Mouse (Mus musculus): ENCODE data around the gene Tas2r134. TPM values are rescaled to one million over a fixed set of nuclear protein-coding genes. Genes with fewer than 3 reads are reported as not detected.

The Tas2r134 gene
- polyA plus RNA-seq (2014; fragmentation: Nextera tagmentation; extraction: Ambion mirVana): not detected in 2 replicates

DNA sequence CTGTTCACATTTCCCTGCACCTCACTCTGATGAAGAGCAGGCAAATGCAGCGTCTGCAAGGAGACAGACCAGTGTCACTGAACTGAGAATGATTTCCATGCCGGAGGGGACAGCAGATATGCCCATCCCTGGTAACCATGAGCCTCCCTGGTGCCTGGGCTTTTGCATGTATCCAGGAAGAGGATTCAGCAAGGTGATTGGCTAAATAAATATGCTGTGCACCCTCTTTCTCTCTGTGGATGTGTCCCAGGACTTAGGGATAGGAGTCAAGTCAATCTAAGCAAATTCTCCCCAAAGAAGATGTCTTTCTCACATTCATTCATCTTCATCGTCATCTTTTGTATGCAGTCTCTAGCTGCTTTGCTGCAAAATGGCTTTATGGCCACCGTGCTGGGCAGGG is at the start of gene Tas2r134:
Tas2r134 (plus strand) TSS at position 301 of the 400 bp plus-strand sequence.
- no peak for DNase-seq (ENCODE audit: low spot score)
- Histone ChIP-seq H3K4me3 (ENCODE audit: low read depth, low read length) (no peak within 1 kb of the TSS), H3K36me3 (ENCODE audit: control insufficient read depth, insufficient read depth, low read length) (no peaks in the 10 kb centered on the region), H3K9ac (ENCODE audit: low read depth, low read length) (no peak within 1 kb of the TSS), H3K27me3 (replicated peaks; ENCODE audit: control insufficient read depth, insufficient read depth, low read length) (no peaks in the 10 kb centered on the region), H3K4me1 (ENCODE audit: control insufficient read depth, insufficient read depth, low read length) (no peaks in the 10 kb centered on the region), H3K27ac (replicated peaks; ENCODE audit: low read depth, low read length) (no peak within 1 kb of the TSS), H3K9me3 (ENCODE audit: control insufficient read depth, low read length) (no peaks in the 10 kb centered on the region), H3K4me2 (ENCODE audit: low read depth, low read length) (no peak within 1 kb of the TSS)
- no peak for ATAC-seq (ENCODE audit: low read depth)
- WGBS: 87% methylated on average over 4 of the region's 4 CpGs

DNA sequence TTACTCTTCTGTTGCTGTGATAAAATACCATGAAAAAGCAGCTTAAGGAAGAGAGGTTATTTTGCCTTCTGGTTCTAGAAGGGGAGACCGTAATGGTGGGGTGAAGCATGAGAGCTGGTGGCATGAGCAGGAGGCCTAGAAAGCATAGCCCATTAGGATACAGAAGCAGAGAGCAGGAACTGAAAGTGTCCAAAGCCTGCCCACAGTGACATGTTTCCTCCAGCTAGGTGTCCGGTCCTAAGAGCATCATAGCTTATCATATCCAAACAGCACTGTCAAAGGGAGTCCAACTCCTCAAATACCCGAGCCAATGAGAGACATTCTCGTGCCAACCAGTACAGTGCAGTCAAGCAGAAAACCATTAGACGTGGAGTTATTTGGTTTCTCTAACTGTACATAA is 47.5 kb upstream of the Tas2r134 start:
- Histone ChIP-seq H3K4me2 (ENCODE audit: low read depth, low read length) (no peak overlapping the region), H3K9me3 (ENCODE audit: control insufficient read depth, low read length) (no peaks in the 10 kb centered on the region), H3K27ac (replicated peaks; ENCODE audit: low read depth, low read length) (no peak overlapping the region), H3K4me1 (ENCODE audit: control insufficient read depth, insufficient read depth, low read length) (0 out of 2 replicates have a peak, but pooled peaks cover 4% of the 10 kb centered on the region), H3K36me3 (ENCODE audit: control insufficient read depth, insufficient read depth, low read length) (no peaks in the 10 kb centered on the region), H3K9ac (ENCODE audit: low read depth, low read length) (no peak overlapping the region), H3K27me3 (replicated peaks; ENCODE audit: control insufficient read depth, insufficient read depth, low read length) (no peaks in the 10 kb centered on the region), H3K4me3 (ENCODE audit: low read depth, low read length) (no peak overlapping the region)
- WGBS: 80% methylated on average over 5 of the region's 5 CpGs
- ATAC-seq (ENCODE audit: low read depth) (no peak), DNase-seq (ENCODE audit: low spot score) (no peak)

DNA sequence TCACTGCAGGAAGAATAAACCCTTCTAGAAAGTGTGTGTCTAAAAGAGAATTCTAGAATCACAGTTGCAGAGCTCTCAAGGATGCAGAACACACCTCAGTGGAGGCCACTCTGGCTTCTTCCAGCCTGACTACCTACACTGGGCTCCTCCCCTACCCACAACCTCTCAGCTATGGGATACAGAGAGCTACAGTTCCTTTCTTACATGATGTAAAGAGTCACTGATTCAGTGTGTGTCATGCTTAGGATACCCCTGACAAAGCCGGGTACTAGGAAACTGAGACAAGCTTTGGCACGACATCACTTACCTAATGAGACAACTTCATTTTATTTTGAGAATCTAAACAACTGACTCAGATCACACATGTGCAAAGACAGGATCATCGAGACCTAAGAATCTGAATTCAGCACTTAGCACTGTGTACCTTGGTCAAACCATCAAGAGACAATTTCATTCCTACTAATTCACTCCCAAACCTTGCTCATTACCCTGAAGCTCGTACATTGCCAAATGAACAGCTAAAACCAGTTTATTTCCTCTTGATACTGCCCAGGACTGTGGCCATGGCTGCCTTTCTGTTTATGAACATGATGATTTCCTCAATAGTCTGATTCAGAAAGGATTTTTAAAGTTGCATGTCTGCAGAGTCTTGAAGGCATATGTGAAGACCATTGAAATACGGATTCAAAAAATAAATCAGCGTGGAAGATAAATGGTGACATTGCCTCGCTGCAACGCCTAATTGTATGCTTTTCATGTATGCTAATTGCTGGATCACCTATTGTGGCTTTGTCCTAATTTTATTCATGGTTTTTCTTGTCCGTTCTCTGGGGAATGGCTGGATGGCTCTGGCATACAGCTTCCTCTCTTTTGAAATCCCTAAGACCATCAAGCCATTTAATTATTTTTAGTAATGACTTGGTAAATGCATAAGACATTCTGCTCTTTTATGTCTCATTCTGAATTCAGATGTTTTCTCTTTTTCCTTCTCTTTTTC is 43.0 kb upstream of the Tas2r134 start:
- Histone ChIP-seq H3K27me3 (replicated peaks; ENCODE audit: control insufficient read depth, insufficient read depth, low read length) (no peaks in the 10 kb centered on the region), H3K27ac (replicated peaks; ENCODE audit: low read depth, low read length) (no peak overlapping the region), H3K4me2 (ENCODE audit: low read depth, low read length) (no peak overlapping the region), H3K4me1 (ENCODE audit: control insufficient read depth, insufficient read depth, low read length) (0 out of 2 replicates have a peak, but pooled peaks cover 4% of the 10 kb centered on the region), H3K36me3 (ENCODE audit: control insufficient read depth, insufficient read depth, low read length) (no peaks in the 10 kb centered on the region), H3K9ac (ENCODE audit: low read depth, low read length) (no peak overlapping the region), H3K9me3 (ENCODE audit: control insufficient read depth, low read length) (no peaks in the 10 kb centered on the region), H3K4me3 (ENCODE audit: low read depth, low read length) (no peak overlapping the region)
- no peak for DNase-seq (ENCODE audit: low spot score)
- WGBS: 80% methylated on average over 9 of the region's 9 CpGs
- ATAC-seq (ENCODE audit: low read depth): no peak

DNA sequence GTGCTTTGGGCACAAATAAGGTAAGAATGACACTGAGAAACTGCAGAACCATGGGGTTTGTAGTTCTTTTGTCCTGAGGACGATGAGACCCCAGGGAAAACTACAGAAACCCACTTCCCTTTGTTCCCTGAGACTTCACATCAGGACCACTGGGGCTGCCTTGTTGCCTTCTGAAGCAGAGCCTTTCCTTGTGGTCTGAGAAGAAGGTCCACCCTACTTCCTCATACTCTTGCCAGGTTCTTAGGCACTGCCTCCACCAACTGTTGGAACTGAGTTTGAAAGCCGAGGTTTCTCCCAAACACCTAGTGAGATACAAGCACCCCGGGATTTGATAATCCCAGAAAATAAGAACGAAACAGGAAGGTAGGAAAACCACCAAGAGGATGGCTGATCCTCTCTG is 39.0 kb upstream of the Tas2r134 start:
- H3K9me3 ChIP-seq (ENCODE audit: control insufficient read depth, low read length): no peaks in the 10 kb centered on the region
- H3K4me3 ChIP-seq (ENCODE audit: low read depth, low read length): no peak overlapping the region
- H3K4me1 ChIP-seq (ENCODE audit: control insufficient read depth, insufficient read depth, low read length): 0 out of 2 replicates have a peak, but pooled peaks cover 3% of the 10 kb centered on the region
- H3K36me3 ChIP-seq (ENCODE audit: control insufficient read depth, insufficient read depth, low read length): no peaks in the 10 kb centered on the region
- no peak overlapping the region for H3K9ac ChIP-seq (ENCODE audit: low read depth, low read length)
- no peaks in the 10 kb centered on the region for H3K27me3 ChIP-seq (replicated peaks; ENCODE audit: control insufficient read depth, insufficient read depth, low read length)
- no peak for DNase-seq (ENCODE audit: low spot score)
- no peak overlapping the region for H3K4me2 ChIP-seq (ENCODE audit: low read depth, low read length)
- H3K27ac ChIP-seq (replicated peaks; ENCODE audit: low read depth, low read length): no peak overlapping the region
- ATAC-seq (ENCODE audit: low read depth): no peak
- WGBS: 80% methylated on average over 4 of the region's 4 CpGs

DNA sequence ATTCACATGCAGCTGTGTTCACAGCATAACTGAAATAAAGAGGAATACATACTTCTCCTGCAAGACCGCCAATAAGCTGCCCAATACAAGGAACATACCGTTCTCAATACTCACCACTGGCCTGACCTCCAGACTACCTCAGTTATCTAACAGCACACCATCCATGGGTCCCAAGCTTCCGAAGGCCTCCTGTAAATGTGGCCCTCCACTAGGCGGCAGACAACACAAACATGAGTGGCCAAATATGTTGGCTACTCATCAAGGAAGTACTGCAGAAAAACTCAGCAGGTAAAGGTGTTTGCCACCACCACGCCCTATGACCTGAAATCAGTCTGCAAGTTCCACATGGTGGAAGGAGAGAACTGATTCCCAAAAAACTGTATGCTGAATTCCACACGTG is 38.4 kb upstream of the Tas2r134 start:
- no peaks in the 10 kb centered on the region for H3K27me3 ChIP-seq (replicated peaks; ENCODE audit: control insufficient read depth, insufficient read depth, low read length)
- H3K36me3 ChIP-seq (ENCODE audit: control insufficient read depth, insufficient read depth, low read length): no peaks in the 10 kb centered on the region
- H3K4me2 ChIP-seq (ENCODE audit: low read depth, low read length): no peak overlapping the region
- no peaks in the 10 kb centered on the region for H3K9me3 ChIP-seq (ENCODE audit: control insufficient read depth, low read length)
- 0 out of 2 replicates have a peak, but pooled peaks cover 3% of the 10 kb centered on the region for H3K4me1 ChIP-seq (ENCODE audit: control insufficient read depth, insufficient read depth, low read length)
- H3K27ac ChIP-seq (replicated peaks; ENCODE audit: low read depth, low read length): no peak overlapping the region
- no peak for DNase-seq (ENCODE audit: low spot score)
- ATAC-seq (ENCODE audit: low read depth): no peak
- 78% methylated on average over 6 of the region's 6 CpGs for whole genome bisulfite sequencing
- no peak overlapping the region for H3K4me3 ChIP-seq (ENCODE audit: low read depth, low read length)
- H3K9ac ChIP-seq (ENCODE audit: low read depth, low read length): no peak overlapping the region

DNA sequence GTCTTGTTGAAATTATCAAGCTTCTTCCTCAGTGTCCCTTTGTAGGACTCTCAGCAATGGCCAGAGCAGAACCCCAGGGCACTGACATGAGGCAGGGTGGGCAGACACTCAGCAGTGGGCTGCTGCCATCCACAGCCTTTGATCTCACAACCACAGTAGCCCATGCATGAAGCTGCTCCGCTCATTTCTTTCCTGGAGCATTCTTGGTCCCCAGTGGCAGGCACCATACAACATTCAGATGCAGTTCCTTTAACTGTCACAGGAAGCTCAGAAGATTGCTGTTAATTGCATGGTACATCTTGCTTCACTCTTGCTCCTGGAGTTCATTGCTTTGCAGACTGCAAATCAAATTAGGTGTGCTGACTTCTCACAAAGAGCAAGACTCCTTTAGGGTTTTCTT is 37.7 kb upstream of the Tas2r134 start:
- Histone ChIP-seq H3K27ac (replicated peaks; ENCODE audit: low read depth, low read length) (no peak overlapping the region), H3K4me3 (ENCODE audit: low read depth, low read length) (no peak overlapping the region), H3K9me3 (ENCODE audit: control insufficient read depth, low read length) (no peaks in the 10 kb centered on the region), H3K36me3 (ENCODE audit: control insufficient read depth, insufficient read depth, low read length) (no peaks in the 10 kb centered on the region), H3K27me3 (replicated peaks; ENCODE audit: control insufficient read depth, insufficient read depth, low read length) (no peaks in the 10 kb centered on the region), H3K4me2 (ENCODE audit: low read depth, low read length) (no peak overlapping the region), H3K9ac (ENCODE audit: low read depth, low read length) (no peak overlapping the region), H3K4me1 (ENCODE audit: control insufficient read depth, insufficient read depth, low read length) (0 out of 2 replicates have a peak, but pooled peaks cover 3% of the 10 kb centered on the region)
- ATAC-seq (ENCODE audit: low read depth) (no peak), DNase-seq (ENCODE audit: low spot score) (no peak)
- 50% methylated on average over 1 of the region's 1 CpGs for WGBS

DNA sequence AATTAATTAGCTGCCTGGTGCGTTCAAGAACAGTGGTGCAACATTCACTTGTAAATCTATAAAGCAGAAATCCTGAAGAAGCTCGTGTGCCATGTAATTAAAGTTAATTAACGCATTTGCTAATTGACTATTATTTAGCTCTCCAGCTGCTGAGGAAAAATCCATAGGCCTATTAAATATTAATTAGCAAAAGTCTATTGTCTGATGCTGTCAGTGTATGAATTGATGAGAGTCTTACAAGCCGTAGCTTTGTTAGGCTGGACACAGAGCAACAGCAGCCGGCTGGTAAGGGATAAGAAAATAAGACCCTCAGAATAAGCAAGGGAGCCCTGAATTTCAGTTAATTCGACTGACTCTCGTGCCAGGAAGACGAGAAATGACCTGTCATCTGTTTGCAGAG is 37.0 kb upstream of the Tas2r134 start:
- no peak for ATAC-seq (ENCODE audit: low read depth)
- no peak overlapping the region for H3K4me3 ChIP-seq (ENCODE audit: low read depth, low read length)
- H3K4me1 ChIP-seq (ENCODE audit: control insufficient read depth, insufficient read depth, low read length): 0 out of 2 replicates have a peak, but pooled peaks cover 3% of the 10 kb centered on the region
- no peaks in the 10 kb centered on the region for H3K36me3 ChIP-seq (ENCODE audit: control insufficient read depth, insufficient read depth, low read length)
- no peaks in the 10 kb centered on the region for H3K9me3 ChIP-seq (ENCODE audit: control insufficient read depth, low read length)
- no peak overlapping the region for H3K27ac ChIP-seq (replicated peaks; ENCODE audit: low read depth, low read length)
- no peak overlapping the region for H3K4me2 ChIP-seq (ENCODE audit: low read depth, low read length)
- H3K27me3 ChIP-seq (replicated peaks; ENCODE audit: control insufficient read depth, insufficient read depth, low read length): no peaks in the 10 kb centered on the region
- H3K9ac ChIP-seq (ENCODE audit: low read depth, low read length): no peak overlapping the region
- DNase-seq (ENCODE audit: low spot score): no peak
- WGBS: 73% methylated on average over 8 of the region's 8 CpGs

DNA sequence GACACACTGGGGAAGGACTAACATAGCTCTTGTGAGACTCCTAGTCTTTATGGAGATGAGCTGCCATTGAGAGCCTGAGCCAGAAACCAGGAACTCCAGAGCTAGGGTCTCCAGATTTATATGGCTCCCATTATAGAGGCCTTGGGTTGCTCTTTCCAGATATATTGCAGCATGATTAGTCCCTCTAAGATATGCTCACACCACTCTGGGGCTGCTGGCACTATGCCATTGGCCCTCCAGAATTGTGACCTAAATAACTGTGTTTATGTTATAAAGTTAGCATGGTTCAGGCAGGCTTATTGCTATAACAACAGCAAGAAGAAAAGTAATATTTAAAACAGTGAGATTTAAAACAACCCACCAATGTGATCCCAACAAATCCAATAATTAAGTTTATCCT is 35.2 kb upstream of the Tas2r134 start:
- H3K9me3 ChIP-seq (ENCODE audit: control insufficient read depth, low read length): no peaks in the 10 kb centered on the region
- 0 out of 2 replicates have a peak, but pooled peaks cover 3% of the 10 kb centered on the region for H3K4me1 ChIP-seq (ENCODE audit: control insufficient read depth, insufficient read depth, low read length)
- no peaks in the 10 kb centered on the region for H3K36me3 ChIP-seq (ENCODE audit: control insufficient read depth, insufficient read depth, low read length)
- no peak for DNase-seq (ENCODE audit: low spot score)
- H3K9ac ChIP-seq (ENCODE audit: low read depth, low read length): no peak overlapping the region
- H3K4me3 ChIP-seq (ENCODE audit: low read depth, low read length): no peak overlapping the region
- no peak for ATAC-seq (ENCODE audit: low read depth)
- H3K27ac ChIP-seq (replicated peaks; ENCODE audit: low read depth, low read length): no peak overlapping the region
- no peak overlapping the region for H3K4me2 ChIP-seq (ENCODE audit: low read depth, low read length)
- no peaks in the 10 kb centered on the region for H3K27me3 ChIP-seq (replicated peaks; ENCODE audit: control insufficient read depth, insufficient read depth, low read length)

Data from embryonic facial prominence, embryonic 14.5 days (tissue).